Mouse (Mus musculus): Measurements from ENCODE around the gene Cmip. TPM values are rescaled to one million over a fixed set of nuclear protein-coding genes. Genes with fewer than 3 reads are reported as not detected.

The Cmip gene
- polyA plus RNA-seq, 1 experiment from 2014 or later: 9.8 TPM

- Histone ChIP-seq H3K27ac (replicated peaks) (no peak overlapping the region), H3K4me1 (peaks cover 7% of the 10 kb centered on the region), H3K9me3 (no peaks in the 10 kb centered on the region; the same call in 1 of the 2 replicates), H3K36me3 (replicated peaks) (no peaks in the 10 kb centered on the region), H3K27me3 (replicated peaks; ENCODE audit: low read depth, poor library complexity, severe bottlenecking) (no peaks in the 10 kb centered on the region), H3K4me3 (no peak overlapping the region)
- DNase-seq (ENCODE audit: low spot score): no peak
- 80% methylated on average over 7 of the region's 7 CpGs for WGBS
Observed at GRCm38 (mm10) chr8:117475819-117476218, 219.0 kb downstream of the Cmip start.

- H3K36me3 ChIP-seq (replicated peaks): no peaks in the 10 kb centered on the region
- H3K27me3 ChIP-seq (replicated peaks; ENCODE audit: low read depth, poor library complexity, severe bottlenecking): no peaks in the 10 kb centered on the region
- H3K9me3 ChIP-seq: no peaks in the 10 kb centered on the region; the same call in 1 of the 2 replicates
- no peak overlapping the region for H3K27ac ChIP-seq (replicated peaks)
- H3K4me3 ChIP-seq: no peak overlapping the region
- peaks cover 5% of the 10 kb centered on the region; the same call in 1 of the 2 replicates for H3K4me1 ChIP-seq
- DNase-seq (ENCODE audit: low spot score): no peak
Observed at GRCm38 (mm10) chr8:117478082-117478481, 221.2 kb downstream of the Cmip start.

GRCm38 (mm10) chr8:117479996-117480395 lies 223.1 kb downstream of the Cmip start:
- DNase-seq (ENCODE audit: low spot score): no peak
- H3K36me3 ChIP-seq (replicated peaks): no peaks in the 10 kb centered on the region
- no peaks in the 10 kb centered on the region; the same call in 1 of the 2 replicates for H3K9me3 ChIP-seq
- H3K4me1 ChIP-seq: peaks cover 5% of the 10 kb centered on the region; the same call in 1 of the 2 replicates
- H3K27ac ChIP-seq (replicated peaks): no peak overlapping the region
- H3K4me3 ChIP-seq: no peak overlapping the region
- H3K27me3 ChIP-seq (replicated peaks; ENCODE audit: low read depth, poor library complexity, severe bottlenecking): no peaks in the 10 kb centered on the region
- 94% methylated on average over 9 of the region's 9 CpGs for WGBS

- Histone ChIP-seq H3K9me3 (no peaks in the 10 kb centered on the region; the same call in 1 of the 2 replicates), H3K4me3 (no peak overlapping the region), H3K27ac (replicated peaks) (no peak overlapping the region), H3K27me3 (replicated peaks; ENCODE audit: low read depth, poor library complexity, severe bottlenecking) (no peaks in the 10 kb centered on the region), H3K36me3 (replicated peaks) (no peaks in the 10 kb centered on the region), H3K4me1 (peaks cover 5% of the 10 kb centered on the region; the same call in 1 of the 2 replicates)
- no peak for DNase-seq (ENCODE audit: low spot score)
- 54% methylated on average over 5 of the region's 5 CpGs for WGBS
Observed at GRCm38 (mm10) chr8:117480516-117480915, 223.7 kb downstream of the Cmip start.

- H3K4me1 ChIP-seq: peaks cover 5% of the 10 kb centered on the region
- no peaks in the 10 kb centered on the region; the same call in 1 of the 2 replicates for H3K9me3 ChIP-seq
- no peak overlapping the region for H3K27ac ChIP-seq (replicated peaks)
- no peaks in the 10 kb centered on the region for H3K27me3 ChIP-seq (replicated peaks; ENCODE audit: low read depth, poor library complexity, severe bottlenecking)
- 81% methylated on average over 5 of the region's 5 CpGs for WGBS
- no peaks in the 10 kb centered on the region for H3K36me3 ChIP-seq (replicated peaks)
- no peak overlapping the region for H3K4me3 ChIP-seq
- DNase-seq (ENCODE audit: low spot score): no peak
Observed at GRCm38 (mm10) chr8:117481830-117482229, 225.0 kb downstream of the Cmip start.

- Histone ChIP-seq H3K27me3 (replicated peaks; ENCODE audit: low read depth, poor library complexity, severe bottlenecking) (no peaks in the 10 kb centered on the region), H3K4me3 (no peak overlapping the region), H3K36me3 (replicated peaks) (no peaks in the 10 kb centered on the region), H3K27ac (replicated peaks) (no peak overlapping the region), H3K4me1 (peaks cover 5% of the 10 kb centered on the region), H3K9me3 (no peaks in the 10 kb centered on the region; the same call in 1 of the 2 replicates)
- no peak for DNase-seq (ENCODE audit: low spot score)
- 90% methylated on average over 8 of the region's 8 CpGs for WGBS
Observed at GRCm38 (mm10) chr8:117484731-117485130, 227.9 kb downstream of the Cmip start.

GRCm38 (mm10) chr8:117485316-117485715 lies 228.5 kb downstream of the Cmip start:
- Histone ChIP-seq H3K36me3 (replicated peaks) (no peaks in the 10 kb centered on the region), H3K27ac (replicated peaks) (no peak overlapping the region), H3K4me3 (no peak overlapping the region), H3K9me3 (no peaks in the 10 kb centered on the region), H3K27me3 (replicated peaks; ENCODE audit: low read depth, poor library complexity, severe bottlenecking) (no peaks in the 10 kb centered on the region), H3K4me1 (peaks cover 5% of the 10 kb centered on the region)
- 83% methylated on average over 1 of the region's 1 CpGs for WGBS
- no peak for DNase-seq (ENCODE audit: low spot score)

- 81% methylated on average over 10 of the region's 10 CpGs for WGBS
- Histone ChIP-seq H3K9me3 (no peaks in the 10 kb centered on the region), H3K36me3 (replicated peaks) (no peaks in the 10 kb centered on the region), H3K4me3 (no peak overlapping the region), H3K27ac (replicated peaks) (no peak overlapping the region), H3K27me3 (replicated peaks; ENCODE audit: low read depth, poor library complexity, severe bottlenecking) (peaks cover 6% of the 10 kb centered on the region), H3K4me1 (peaks cover 2% of the 10 kb centered on the region; the same call in 1 of the 2 replicates)
- no peak for DNase-seq (ENCODE audit: low spot score)
Observed at GRCm38 (mm10) chr8:117488246-117489005, 231.6 kb downstream of the Cmip start.

GRCm38 (mm10) chr8:117493543-117493942 lies 236.7 kb downstream of the Cmip start:
- no peak for DNase-seq (ENCODE audit: low spot score)
- Histone ChIP-seq H3K4me1 (peaks cover 19% of the 10 kb centered on the region), H3K27me3 (replicated peaks; ENCODE audit: low read depth, poor library complexity, severe bottlenecking) (peaks cover 41% of the 10 kb centered on the region), H3K27ac (replicated peaks) (no peak overlapping the region), H3K9me3 (no peaks in the 10 kb centered on the region), H3K36me3 (replicated peaks) (no peaks in the 10 kb centered on the region), H3K4me3 (no peak overlapping the region)
- 14% methylated on average over 9 of the region's 9 CpGs for WGBS

- Histone ChIP-seq H3K4me1 (peaks cover 28% of the 10 kb centered on the region), H3K9me3 (no peaks in the 10 kb centered on the region), H3K36me3 (replicated peaks) (no peaks in the 10 kb centered on the region), H3K27ac (replicated peaks) (no peak overlapping the region), H3K4me3 (no peak overlapping the region), H3K27me3 (replicated peaks; ENCODE audit: low read depth, poor library complexity, severe bottlenecking) (peaks cover 50% of the 10 kb centered on the region)
- 53% methylated on average over 2 of the region's 2 CpGs for WGBS
- no peak for DNase-seq (ENCODE audit: low spot score)
Observed at GRCm38 (mm10) chr8:117494874-117495273, 238.0 kb downstream of the Cmip start.

GRCm38 (mm10) chr8:117498179-117498914 lies 241.5 kb downstream of the Cmip start, which contains the start of gene Plcg2:
Plcg2 (plus strand) TSS chr8:117498291.
- H3K4me1 ChIP-seq: peaks cover 27% of the 10 kb centered on the region
- WGBS: under 1% methylated on average over 62 of the region's 62 CpGs

GRCm38 (mm10) chr8:117498915-117499540 lies 242.2 kb downstream of the Cmip start:
- Histone ChIP-seq H3K9me3 (no peaks in the 10 kb centered on the region), H3K27me3 (replicated peaks; ENCODE audit: low read depth, poor library complexity, severe bottlenecking) (peaks cover 42% of the 10 kb centered on the region), H3K4me1 (peaks cover 21% of the 10 kb centered on the region), H3K27ac (replicated peaks) (no peak overlapping the region), H3K4me3 (peak overlapping the region; percentile 81), H3K36me3 (replicated peaks) (no peaks in the 10 kb centered on the region)
- peak; percentile 52 for DNase-seq (ENCODE audit: low spot score)
- WGBS: 5% methylated on average over 20 of the region's 20 CpGs

More at GRCm38 (mm10) chr8:117498179-117498914, 241.5 kb downstream of the Cmip start, which contains the start of gene Plcg2:
- DNase-seq (ENCODE audit: low spot score): peak; percentile 71
- H3K4me3 ChIP-seq: peak within 1 kb of the TSS; percentile 81
- peak within 1 kb of the TSS; percentile 72 for H3K27ac ChIP-seq (replicated peaks)
- no peaks in the 10 kb centered on the region for H3K36me3 ChIP-seq (replicated peaks)
- H3K9me3 ChIP-seq: no peaks in the 10 kb centered on the region
- H3K27me3 ChIP-seq (replicated peaks; ENCODE audit: low read depth, poor library complexity, severe bottlenecking): peaks cover 49% of the 10 kb centered on the region

Data from embryonic facial prominence, embryonic 10.5 days (tissue).